Mouse (Mus musculus) left cerebral cortex, adult 2 months (tissue): ENCODE measurements at regions not wholly inside any gene's neighbourhood (a gene's known extent, or its start where the extent isn't known, plus 50 kb on each side); places are given as distances from the start of the nearest gene placed in this dataset.

Experiments
- DNase-seq, 2 experiments: peaks; one replicate each; pipeline ENCODE4 v3.0.0; 2021 to 2022; ENCODE audit warnings: low spot score in 2 of 2, mixed read lengths in 1 of 2; ENCODE audit errors: extremely low spot score in 1 of 2
- H3K27ac ChIP-seq: fragments of 200-600 bp; 2 replicates; pipeline ENCODE4 v1.8.1; 2022
- H3K4me3 ChIP-seq: fragments of 200-600 bp; 2 replicates; pipeline ENCODE4 v1.8.1; 2022
- CTCF ChIP-seq: fragments of 200-600 bp; IDR thresholded peaks from 2 replicates; pipeline ENCODE4 v1.8.1; 2022; ENCODE audit warnings: antibody characterized with exemption, mild to moderate bottlenecking, moderate library complexity
- intact Hi-C: fragments of 180-260 bp; cut with DNase I; formaldehyde crosslinking; loops from one replicate; pipeline ENCODE4 v1.15.1; 2025

- no peak overlapping the region for H3K4me3 ChIP-seq
- no peak overlapping the region for H3K27ac ChIP-seq
- DNase-seq = no peak
- intact Hi-C loops = no loop called here
- no peak for TF ChIP-seq CTCF
Measured at GRCm38 (mm10) chr8:96308989-96309718, 420.8 kb upstream of the Got2 start.

DNA sequence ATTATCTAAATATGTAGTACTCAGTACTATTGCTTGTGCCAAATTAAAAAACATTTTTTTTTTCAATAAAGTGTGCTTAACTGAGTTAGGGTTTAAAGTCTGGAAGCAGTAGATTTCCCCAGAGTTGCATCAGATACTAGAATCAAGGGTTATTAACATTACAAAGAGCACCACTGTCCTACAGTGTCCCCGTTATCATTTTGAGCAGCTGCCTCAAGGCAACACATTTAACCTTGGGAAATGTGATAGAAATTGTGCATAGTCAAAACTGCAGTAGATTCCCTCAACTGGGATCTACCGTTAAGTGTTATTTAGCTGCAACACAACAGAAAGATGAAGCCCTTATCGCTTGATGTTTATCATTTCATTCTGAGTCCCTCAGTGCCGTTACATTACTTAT, 408.3 kb upstream of the Got2 start:
- Histone ChIP-seq H3K4me3 (no peak overlapping the region), H3K27ac (no peak overlapping the region)
- no peak for TF ChIP-seq CTCF
- DNase-seq = no peak
- intact Hi-C loops = no loop called here

DNA sequence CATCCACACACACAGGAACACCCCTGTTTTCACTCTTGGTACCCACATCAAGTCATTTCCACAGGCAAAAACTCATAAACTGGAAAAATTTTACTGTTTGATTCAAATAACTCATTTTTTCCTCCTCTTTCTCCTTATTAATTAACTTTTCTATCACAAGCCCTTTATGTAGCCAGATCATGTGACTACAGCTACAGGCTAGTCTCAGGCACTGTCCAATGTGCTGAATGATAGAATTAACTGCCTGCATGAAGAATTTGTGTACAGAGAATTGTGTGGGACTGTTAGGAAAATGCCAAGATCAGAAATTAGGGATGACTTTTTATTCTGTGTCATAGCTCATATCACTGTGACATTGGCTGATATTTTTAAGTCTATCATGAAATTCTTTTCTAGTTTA, 402.4 kb upstream of the Got2 start:
- Histone ChIP-seq H3K4me3 (no peak overlapping the region), H3K27ac (no peak overlapping the region)
- no peak for DNase-seq
- TF ChIP-seq CTCF = no peak
- intact Hi-C loops = no loop called here

DNA sequence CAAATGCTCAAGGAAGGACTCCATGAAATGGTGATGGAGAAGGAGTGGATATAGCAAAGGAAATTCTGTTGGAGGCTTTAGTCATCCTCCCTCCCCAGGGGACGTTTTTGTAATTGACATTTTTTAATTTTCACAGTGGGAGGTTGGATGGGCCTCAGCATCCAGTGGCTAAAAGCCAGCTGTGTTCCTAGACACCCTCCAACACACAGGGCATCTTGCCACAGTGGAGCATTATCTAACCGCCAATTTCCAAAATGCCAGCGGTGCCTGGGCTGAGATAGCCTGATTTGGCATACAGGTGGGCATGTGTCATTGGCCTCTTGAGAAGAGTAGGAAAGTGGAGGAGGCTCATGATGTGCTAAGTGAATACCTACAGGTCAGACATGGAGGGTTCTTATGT, 401.2 kb upstream of the Got2 start:
- H3K27ac ChIP-seq = no peak overlapping the region
- H3K4me3 ChIP-seq = no peak overlapping the region
- TF ChIP-seq CTCF = no peak
- intact Hi-C loops = no loop called here
- no peak for DNase-seq

DNA sequence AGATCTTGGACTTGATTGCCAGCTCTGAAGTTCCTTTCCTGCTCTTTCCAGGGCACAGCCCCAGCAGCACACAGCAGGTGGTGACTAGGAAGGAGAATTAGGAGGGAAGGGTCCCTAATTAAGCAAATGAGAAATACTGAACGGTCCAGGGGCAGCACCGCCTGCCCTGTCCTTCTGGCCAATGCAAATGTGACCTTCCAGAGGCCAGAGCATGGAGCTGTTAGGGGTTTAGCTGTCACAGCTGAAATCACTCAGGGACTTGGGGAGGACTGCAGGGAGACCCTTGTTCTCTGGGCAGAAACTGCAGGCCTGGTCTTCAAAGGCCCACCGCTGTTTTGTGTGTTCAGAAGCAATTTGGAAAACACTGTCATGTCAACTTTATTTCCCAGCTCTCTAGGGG, 400.2 kb upstream of the Got2 start:
- intact Hi-C loops = no loop called here
- no peak overlapping the region for H3K27ac ChIP-seq
- DNase-seq = no peak
- no peak for TF ChIP-seq CTCF
- H3K4me3 ChIP-seq = no peak overlapping the region

- TF ChIP-seq CTCF = no peak
- no peak overlapping the region for H3K27ac ChIP-seq
- intact Hi-C loops = no loop called here
- H3K4me3 ChIP-seq = no peak overlapping the region
- no peak for DNase-seq
Measured at GRCm38 (mm10) chr8:96277479-96278138, 389.3 kb upstream of the Got2 start.

GRCm38 (mm10) chr8:96277058-96277457, 388.7 kb upstream of the Got2 start:
- intact Hi-C loops = no loop called here
- H3K27ac ChIP-seq = no peak overlapping the region

GRCm38 (mm10) chr8:96256294-96256693, 367.9 kb upstream of the Got2 start:
- no peak for TF ChIP-seq CTCF
- H3K4me3 ChIP-seq = no peak overlapping the region
- peak in 1 of 2 experiments; percentile 22 for DNase-seq
- intact Hi-C loops = loop anchor here (5.0 kb wide), 1 partner anchor 104 kb away; no protein-coding TSS in a partner anchor
- no peak overlapping the region for H3K27ac ChIP-seq

More at GRCm38 (mm10) chr8:96277058-96277457, 388.7 kb upstream of the Got2 start:
- DNase-seq = no peak
- no peak overlapping the region for H3K4me3 ChIP-seq
- TF ChIP-seq CTCF = no peak

DNA sequence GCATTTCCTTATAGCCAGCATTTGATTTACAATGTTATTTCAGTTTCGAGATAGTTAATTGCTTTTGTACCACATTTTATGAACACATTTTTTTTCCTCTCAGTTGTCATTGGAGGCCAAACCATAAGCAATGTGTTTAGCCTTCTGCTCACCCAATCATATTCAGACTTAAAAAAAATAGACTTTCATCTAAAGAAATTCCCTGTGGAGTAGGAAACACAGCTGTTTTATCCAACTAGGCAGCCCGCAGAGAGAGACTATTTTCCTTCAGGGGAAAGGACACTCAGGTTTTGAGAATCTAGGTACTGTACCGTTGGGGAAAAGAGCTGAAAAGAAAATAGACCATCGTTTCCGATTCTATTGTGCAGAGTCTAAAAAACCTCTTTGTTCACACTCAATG, 367.5 kb upstream of the Got2 start:
- Histone ChIP-seq H3K4me3 (no peak overlapping the region), H3K27ac (no peak overlapping the region)
- DNase-seq = no peak
- no peak for TF ChIP-seq CTCF
- intact Hi-C loops = loop anchor here (5.0 kb wide), 1 partner anchor 104 kb away; no protein-coding TSS in a partner anchor

- intact Hi-C loops = no loop called here
- no peak overlapping the region for H3K4me3 ChIP-seq
- DNase-seq = no peak
- no peak for TF ChIP-seq CTCF
- no peak overlapping the region for H3K27ac ChIP-seq
Measured at GRCm38 (mm10) chr8:96246017-96246416, 357.7 kb upstream of the Got2 start.

DNA sequence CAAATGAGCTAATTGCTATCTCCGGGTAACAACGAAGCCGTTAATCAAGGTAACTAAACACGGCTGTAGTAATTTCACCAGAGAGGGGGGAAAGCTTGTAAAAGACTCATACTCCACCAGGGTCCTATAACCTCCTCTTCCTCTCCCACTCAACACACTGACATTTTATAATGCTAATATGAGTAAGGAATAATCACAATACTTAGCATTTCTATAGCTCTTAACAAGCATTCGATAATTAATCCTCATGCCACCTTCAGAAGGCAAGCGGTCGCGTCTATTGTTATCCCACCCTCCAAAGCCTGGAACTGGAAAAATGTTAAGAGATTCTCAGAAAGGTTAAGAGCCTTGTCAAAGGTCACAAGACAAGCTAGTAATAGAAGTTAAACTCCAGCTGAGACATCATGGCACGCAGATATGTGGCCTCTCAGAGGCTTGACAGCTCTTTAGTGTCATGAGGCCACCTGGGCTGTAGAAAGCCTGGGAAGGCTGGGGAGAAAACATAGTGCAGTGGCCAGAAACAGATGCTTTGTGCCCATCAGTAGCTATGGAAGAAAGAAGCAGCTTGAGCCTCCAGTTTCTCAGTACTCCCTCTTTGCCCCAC, 356.3 kb upstream of the Got2 start:
- TF ChIP-seq CTCF = no peak
- intact Hi-C loops = no loop called here
- no peak for DNase-seq
- no peak overlapping the region for H3K27ac ChIP-seq
- no peak overlapping the region for H3K4me3 ChIP-seq

DNA sequence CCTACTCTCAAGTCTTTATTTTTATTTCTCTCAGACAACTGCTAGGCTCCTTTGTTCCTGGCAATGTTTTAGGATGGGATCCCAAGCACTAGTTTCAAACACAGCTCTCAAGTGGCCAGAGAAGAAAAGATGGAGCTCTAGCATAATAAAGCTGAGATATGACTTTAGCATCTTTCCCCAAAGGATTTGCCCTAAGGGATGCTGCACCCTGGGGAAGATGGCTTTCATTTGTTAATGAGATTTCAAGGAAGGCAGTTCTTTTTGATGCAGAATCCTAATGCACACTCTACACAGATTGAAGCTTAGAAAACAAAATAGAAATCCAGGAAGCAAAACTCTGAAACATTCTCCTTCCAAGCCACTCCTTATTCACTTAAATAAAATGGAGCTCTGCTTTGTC, 350.1 kb upstream of the Got2 start:
- DNase-seq = no peak
- no peak overlapping the region for H3K4me3 ChIP-seq
- intact Hi-C loops = no loop called here
- TF ChIP-seq CTCF = no peak
- H3K27ac ChIP-seq = no peak overlapping the region
